25 mouse cellular contexts compared by ENCODE assay signal in genomic region chr10:130527926-130528325, GRCm38 (mm10). TPM values are rescaled to one million over a fixed set of nuclear protein-coding genes. Genes with fewer than 3 reads are reported as not detected.
DNase-seq lines count a peak whose midpoint lies in the region; ATAC-seq and TF ChIP-seq lines count a peak whose summit lies in the region.
"Had no signal": no experiment of that assay in that cellular context is flagged by ENCODE, and none has a peak within 500 bp of the region (broad histone marks: within the 10 kb centered on the region; RNA-seq: fewer than 3 reads in every experiment).

No protein-coding gene starts in this region.

- in situ Hi-C loops in ES-E14 (cut with MboI; ENCODE audit: low sequenced_read_pairs in 2 of 2, unreplicated experiment in 2 of 2) = no loop called here

- no peaks in the 10 kb centered on the region for H3K27me3 ChIP-seq in liver, embryonic 11.5 days (replicated peaks; ENCODE audit: control insufficient read depth, insufficient read depth, low read length)
- no peaks in the 10 kb centered on the region for H3K27me3 ChIP-seq in liver, embryonic 12.5 days (replicated peaks)
- H3K27me3 ChIP-seq: CH12.LX; embryonic facial prominence, embryonic 13.5 days; heart, embryonic 12.5 days; hindbrain, embryonic 15.5 days had no signal

- no peaks in the 10 kb centered on the region for H3K4me1 ChIP-seq in liver, embryonic 11.5 days (replicated peaks; ENCODE audit: control insufficient read depth, insufficient read depth, low read length)
- H3K4me1 ChIP-seq in liver, embryonic 12.5 days = no peaks in the 10 kb centered on the region
- H3K4me1 ChIP-seq in ES-E14 (ENCODE audit: control insufficient read depth in 2 of 2, insufficient read depth in 2 of 2, low read length in 2 of 2, poor library complexity in 1 of 2) = no peaks in the 10 kb centered on the region
- H3K4me1 ChIP-seq: embryonic facial prominence, embryonic 13.5 days; heart, embryonic 12.5 days; hindbrain, embryonic 15.5 days had no signal

- no peak overlapping the region for H3K9ac ChIP-seq in liver, embryonic 11.5 days (ENCODE audit: low read depth, low read length)
- no peak overlapping the region for H3K9ac ChIP-seq in liver, embryonic 12.5 days
- no peak overlapping the region for H3K9ac ChIP-seq in ES-E14 (ENCODE audit: insufficient read depth, low read depth, low read length, poor library complexity, severe bottlenecking)
- H3K9ac ChIP-seq: embryonic facial prominence, embryonic 13.5 days; heart, embryonic 12.5 days; hindbrain, embryonic 15.5 days had no signal

- no peaks in the 10 kb centered on the region for H3K36me3 ChIP-seq in liver, embryonic 11.5 days (ENCODE audit: control insufficient read depth, insufficient read depth, low read length)
- no peaks in the 10 kb centered on the region for H3K36me3 ChIP-seq in liver, embryonic 12.5 days
- H3K36me3 ChIP-seq in ES-E14 (ENCODE audit: control insufficient read depth, insufficient read depth, low read length, poor library complexity, severe bottlenecking) = no peaks in the 10 kb centered on the region
- H3K36me3 ChIP-seq: embryonic facial prominence, embryonic 13.5 days; heart, embryonic 12.5 days had no signal

- no peak overlapping the region for H3K4me3 ChIP-seq in liver, embryonic 11.5 days (ENCODE audit: low read depth, low read length)
- H3K4me3 ChIP-seq in liver, embryonic 12.5 days = no peak overlapping the region
- H3K4me3 ChIP-seq in ES-E14 (ENCODE audit: insufficient read depth in 1 of 2, low read depth in 1 of 2, low read length in 2 of 2, poor library complexity in 1 of 2, severe bottlenecking in 1 of 2) = no peak overlapping the region
- H3K4me3 ChIP-seq: embryonic facial prominence, embryonic 13.5 days; heart, embryonic 12.5 days; hindbrain, embryonic 15.5 days had no signal

- H3K9me3 ChIP-seq in liver, embryonic 11.5 days (ENCODE audit: control insufficient read depth, low read length) = no peaks in the 10 kb centered on the region
- 0 out of 2 replicates have a peak, but pooled peaks cover 4% of the 10 kb centered on the region for H3K9me3 ChIP-seq in liver, embryonic 12.5 days (replicated peaks)
- H3K9me3 ChIP-seq in ES-E14 (ENCODE audit: control insufficient read depth, insufficient read depth, low read depth, low read length) = no peaks in the 10 kb centered on the region
- H3K9me3 ChIP-seq: embryonic facial prominence, embryonic 13.5 days; hindbrain, embryonic 15.5 days had no signal

- H3K4me2 ChIP-seq in liver, embryonic 11.5 days = no peak overlapping the region
- no peak overlapping the region for H3K4me2 ChIP-seq in liver, embryonic 12.5 days
- H3K4me2 ChIP-seq: embryonic facial prominence, embryonic 13.5 days; heart, embryonic 12.5 days; hindbrain, embryonic 15.5 days had no signal

- WGBS in liver, embryonic 11.5 days = 46% methylated on average over 10 of the region's 10 CpGs
- 46% methylated on average over 10 of the region's 10 CpGs for WGBS in liver, embryonic 12.5 days (ENCODE audit: insufficient replicate concordance)

- DNase-seq in liver, embryonic 11.5 days (ENCODE audit: low spot score) = peak; percentile 20
- peak; percentile 40 for DNase-seq in ES-E14 (ENCODE audit: low read depth, low spot score)
- peak; percentile 1 for DNase-seq in forelimb bud, embryonic 11.5 days (ENCODE audit: low read depth, low spot score)
- peak; percentile 52 to 59 for DNase-seq in urinary bladder, postnatal 36 days (ENCODE audit: low spot score in 2 of 2)
- no peak for DNase-seq in testis, postnatal 10 days (ENCODE audit: low spot score)
- no peak for DNase-seq in thymus, postnatal 14 days
- DNase-seq: adrenal gland, postnatal 10 days; cerebellum, adult 11 months; cerebellum, adult 8-10 months; cerebellum, postnatal 25 days; gastrocnemius, postnatal 14 days had no signal

- no peak overlapping the region for H3K27ac ChIP-seq in liver, embryonic 11.5 days (ENCODE audit: low read depth, low read length)
- H3K27ac ChIP-seq in liver, embryonic 12.5 days = no peak overlapping the region
- no peak overlapping the region for H3K27ac ChIP-seq in ES-E14 (ENCODE audit: insufficient read depth, low read depth, low read length, poor library complexity, severe bottlenecking)
- H3K27ac ChIP-seq: embryonic facial prominence, embryonic 13.5 days; hindbrain, embryonic 15.5 days had no signal

- no peak for ATAC-seq in liver, embryonic 11.5 days (replicated peaks; ENCODE audit: low FRiP score)
- ATAC-seq in liver, embryonic 12.5 days = no peak
- ATAC-seq: forebrain, embryonic 14.5 days; intestine, embryonic 16.5 days had no signal

TF ChIP-seq in ES-E14, 5 proteins besides CTCF, POLR2A, EP300 and RAD21:
- no peak for TF ChIP-seq MAFK (IDR thresholded peaks at IDR 0.05; ENCODE audit: insufficient read depth, low read depth, low read length)
- TF ChIP-seq HCFC1 (IDR thresholded peaks at IDR 0.05; ENCODE audit: borderline replicate concordance, insufficient read depth, low read length) = no peak
- no peak for TF ChIP-seq CHD2 (IDR thresholded peaks at IDR 0.05; ENCODE audit: low read depth, low read length)
- no peak for TF ChIP-seq ZC3H11A (IDR thresholded peaks at IDR 0.05; ENCODE audit: borderline replicate concordance, low read depth, low read length)
- TF ChIP-seq ZNF384 (IDR thresholded peaks at IDR 0.05; ENCODE audit: low read depth, low read length) = no peak

RNA-seq across cellular contexts. Expression of gene Vmn2r87, which starts 30.7 kb away (rescaled TPM):
- polyA plus RNA-seq in liver, embryonic 11.5 days (2014; fragmentation: Nextera tagmentation; extraction: Ambion mirVana) = not detected in 2 replicates
- polyA plus RNA-seq in liver, embryonic 12.5 days (2016; fragmentation: Nextera tagmentation; extraction: Ambion mirVana) = not detected in 2 replicates
- total RNA-seq in ES-E14 (2012; rRNA removed) = not detected in 2 replicates
- total RNA-seq: adrenal gland, postnatal 10 days; adrenal gland, postnatal 4 days; CH12.LX; gastrocnemius, adult 18-20 months; gastrocnemius, postnatal 14 days; granulocyte monocyte progenitor cell, adult 5-6 weeks; heart, adult 8-10 months; heart, postnatal 25 days; MEL had no signal
- polyA plus RNA-seq: embryonic facial prominence, embryonic 13.5 days; heart, embryonic 12.5 days; heart, embryonic 16.5 days; intestine, embryonic 16.5 days had no signal

Comparison
In these comparisons a context has a peak if more than half of its experiments do, and no peak if none do; other contexts are left out.
1. DNase-seq: peak in liver, embryonic 11.5 days (single experiment), ES-E14 (single experiment), forelimb bud, embryonic 11.5 days (single experiment) and urinary bladder, postnatal 36 days (2 of 2); none in testis, postnatal 10 days (single experiment) and thymus, postnatal 14 days (single experiment).